Mouse (Mus musculus) heart, postnatal 10 days (tissue): ENCODE results near the gene Kcnk3. TPM values are rescaled to one million over a fixed set of nuclear protein-coding genes. Genes with fewer than 3 reads are reported as not detected.

Experiments
- DNase-seq, 2 experiments: peaks; one replicate each; pipeline ENCODE4 v3.0.0; 2021
- intact Hi-C: fragments of 180-260 bp; cut with DNase I; formaldehyde crosslinking; loops from one replicate; pipeline ENCODE4 v1.15.1; 2025
- total RNA-seq, 2 experiments: library from RNA; stranded (reverse); gene quantifications; 2 replicates each; pipeline ENCODE4 v1.2.3; 2021

Kcnk3 gene
- total RNA-seq, 2 experiments from 2014 or later = 159 to 183 TPM

GRCm38 (mm10) chr5:30625379-30625778 lies 37.4 kb downstream of the Kcnk3 start:
- no peak for DNase-seq
- intact Hi-C loops = no loop called here

DNA sequence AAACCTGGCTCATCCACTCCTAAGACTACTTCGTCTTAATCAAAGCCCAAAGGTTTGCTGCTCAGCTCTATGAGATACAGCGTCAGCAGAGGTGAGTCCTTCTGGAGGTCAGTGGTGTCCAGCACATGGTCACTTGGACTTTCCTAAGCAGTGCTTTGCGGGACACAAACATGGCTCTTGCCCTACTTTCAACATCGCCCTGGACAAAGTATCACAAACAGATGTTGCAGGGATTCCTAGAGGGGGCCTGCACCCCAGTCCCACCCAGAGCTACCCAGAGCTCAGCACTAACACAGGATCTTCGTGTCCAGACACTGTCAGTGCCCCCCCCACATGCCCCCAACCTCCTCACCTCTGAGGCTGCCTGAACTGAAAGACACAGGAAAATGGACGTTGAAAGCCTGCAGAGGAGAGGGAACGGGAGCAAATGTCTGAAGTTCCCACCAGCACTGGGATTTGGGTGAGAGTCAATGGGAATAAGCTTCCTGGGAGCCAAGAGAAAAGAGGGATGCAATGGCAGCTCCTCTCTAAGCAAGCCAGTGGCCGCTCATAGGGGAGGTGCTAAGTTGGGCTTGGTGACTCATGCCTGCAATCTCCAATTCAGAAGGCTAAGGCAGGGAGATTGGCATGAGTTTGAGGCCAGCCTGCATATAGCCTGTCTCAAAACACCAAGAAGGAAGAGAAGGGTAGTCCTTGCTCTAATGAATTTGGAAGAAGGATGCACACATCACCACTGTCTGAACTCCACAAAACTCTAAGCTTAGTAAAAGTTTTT lies 38.5 kb downstream of the Kcnk3 start:
- intact Hi-C loops = no loop called here
- DNase-seq = no peak

DNA sequence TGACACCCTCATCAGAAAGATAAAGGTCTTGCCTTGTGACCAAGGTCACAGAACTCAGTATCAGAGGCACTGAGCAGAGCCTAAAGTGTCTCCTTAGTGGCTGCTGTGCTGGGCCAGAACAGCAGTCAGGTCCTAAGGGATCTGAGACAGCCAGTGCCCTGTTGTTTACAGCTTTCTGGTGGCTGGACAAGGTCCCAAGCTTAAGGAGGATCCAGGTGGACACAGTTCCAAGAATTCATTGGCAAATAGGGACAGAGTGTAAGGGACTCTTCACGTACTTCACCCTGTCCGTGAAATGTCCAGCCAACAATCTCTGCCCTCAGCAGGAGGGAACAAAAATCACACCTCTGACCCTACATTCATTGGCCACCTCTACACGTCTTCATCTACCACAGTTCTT lies 40.5 kb downstream of the Kcnk3 start:
- no peak for DNase-seq
- intact Hi-C loops = no loop called here

DNA sequence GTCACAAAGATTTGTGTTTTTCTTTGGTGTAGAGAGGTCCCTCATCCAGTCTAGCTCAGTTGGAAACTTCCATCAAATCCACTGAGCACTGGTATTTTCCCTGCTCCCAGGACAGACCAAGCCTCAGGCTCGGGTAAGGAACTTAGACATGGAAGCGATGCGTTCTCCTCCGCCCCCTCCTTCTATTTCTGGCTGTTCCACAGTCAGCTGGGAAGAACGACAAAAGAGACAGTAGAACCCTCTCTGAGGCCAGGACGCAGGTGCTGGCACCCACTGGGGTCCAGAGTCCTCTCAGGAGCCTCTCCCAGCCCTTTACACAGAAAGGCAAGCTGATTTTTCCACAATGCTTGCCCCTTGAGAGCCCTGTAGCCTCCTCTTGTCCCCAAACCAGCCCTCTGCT lies 42.4 kb downstream of the Kcnk3 start:
- DNase-seq = no peak
- intact Hi-C loops = loop anchor here (10.0 kb wide), 2 partner anchors 236 to 416 kb away; no protein-coding TSS in a partner anchor

DNA sequence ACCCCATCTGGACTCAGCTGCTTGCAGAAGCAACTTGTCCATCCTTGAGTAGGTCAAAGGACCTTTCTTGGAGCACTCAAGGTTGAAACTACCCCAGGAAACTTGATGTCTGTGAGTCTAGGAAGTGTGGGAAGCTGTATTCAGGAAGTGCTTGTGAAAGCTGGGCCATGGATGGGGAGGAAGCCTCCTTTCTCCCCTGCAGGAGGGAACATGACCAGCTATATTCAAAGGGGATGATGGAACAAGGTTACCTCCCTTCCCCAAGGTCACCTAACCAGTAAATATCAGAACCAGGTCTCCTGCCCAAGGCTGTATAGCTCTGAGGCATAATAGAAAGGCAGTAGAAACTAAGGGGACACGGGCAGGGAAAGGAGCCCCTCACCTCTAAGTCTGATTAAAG lies 44.2 kb downstream of the Kcnk3 start:
- DNase-seq = no peak
- intact Hi-C loops = loop anchor here (10.0 kb wide), 2 partner anchors 237 to 417 kb away; no protein-coding TSS in a partner anchor

DNA sequence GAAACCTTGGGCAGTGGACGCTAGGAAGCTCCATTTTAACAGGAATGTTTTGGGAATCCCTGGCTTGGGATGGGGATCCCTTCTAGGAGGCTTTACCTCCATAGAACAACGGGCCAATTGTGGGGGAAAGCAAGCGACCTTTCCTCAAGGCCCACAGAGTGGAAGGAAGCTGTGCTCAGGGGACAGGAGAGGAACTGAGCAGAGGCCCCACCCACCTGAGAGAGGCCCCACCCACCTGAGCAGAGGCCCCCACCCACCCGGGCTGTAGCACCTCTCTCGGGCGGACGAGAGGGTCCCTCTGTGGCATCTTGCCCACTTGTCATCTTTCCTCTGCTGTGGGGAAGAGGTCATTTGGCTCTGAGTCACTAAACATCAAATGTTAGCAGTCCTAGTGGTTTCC lies 49.0 kb downstream of the Kcnk3 start:
- intact Hi-C loops = loop anchor here (10.0 kb wide), 2 partner anchors 242 to 422 kb away; no protein-coding TSS in a partner anchor
- no peak for DNase-seq

DNA sequence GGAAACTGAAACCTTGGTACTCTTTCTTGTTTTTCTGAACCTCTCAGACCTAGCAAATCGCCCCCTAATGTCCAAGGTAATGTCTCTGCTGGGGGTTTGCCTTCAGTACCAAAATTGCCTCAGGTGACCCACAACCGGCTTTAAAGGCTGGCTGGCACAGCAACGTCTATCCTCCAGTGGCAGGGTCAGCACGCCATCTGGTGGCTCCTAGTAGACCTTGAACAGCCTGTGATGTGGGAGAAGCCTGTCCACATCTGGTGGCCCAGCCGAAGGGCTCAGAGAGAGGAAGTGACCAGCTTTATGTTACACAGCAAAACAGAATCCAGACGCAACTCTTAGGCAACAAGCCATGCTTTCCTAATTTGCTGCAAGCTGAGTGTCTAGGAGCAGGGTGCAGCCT lies 50.1 kb downstream of the Kcnk3 start:
- intact Hi-C loops = loop anchor here (1.0 to 10.0 kb wide), 4 partner anchors 122 to 423 kb away; no protein-coding TSS in a partner anchor
- DNase-seq = peak; percentile 90 to 91

DNA sequence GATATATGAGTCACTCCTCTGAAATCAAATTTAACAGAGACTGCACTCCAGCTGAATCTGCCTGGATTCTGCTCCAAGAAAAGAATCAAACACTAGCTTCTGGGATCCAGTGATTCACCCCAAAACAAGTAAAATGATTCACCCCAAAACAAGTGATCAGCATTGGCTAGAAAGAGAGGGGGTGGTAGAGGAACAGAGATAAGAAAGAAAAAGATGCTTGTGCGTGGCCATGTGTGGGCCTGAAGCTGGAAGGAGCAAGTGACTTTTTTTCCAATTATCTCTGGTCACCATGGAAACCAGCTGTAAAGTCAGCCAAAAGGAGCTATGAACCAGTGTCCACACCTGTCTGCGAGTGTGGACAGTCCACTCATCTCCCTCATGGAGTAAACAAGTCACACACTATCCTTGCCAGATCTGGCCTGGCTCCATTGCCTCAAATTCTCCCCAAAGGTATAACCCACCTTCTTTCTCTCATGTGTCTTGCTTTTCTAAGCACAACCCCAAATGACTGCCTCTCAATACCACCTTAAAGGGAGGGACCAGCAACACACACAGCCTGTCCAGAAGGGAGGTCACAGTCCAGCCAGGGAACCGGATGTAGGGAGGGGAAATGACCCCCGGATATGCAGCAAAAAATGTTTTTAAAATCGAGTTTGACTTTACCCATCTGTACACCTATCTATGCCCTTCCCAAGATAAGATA lies 55.7 kb downstream of the Kcnk3 start:
- intact Hi-C loops = no loop called here
- peak in 1 of 2 experiments; percentile 38 for DNase-seq

DNA sequence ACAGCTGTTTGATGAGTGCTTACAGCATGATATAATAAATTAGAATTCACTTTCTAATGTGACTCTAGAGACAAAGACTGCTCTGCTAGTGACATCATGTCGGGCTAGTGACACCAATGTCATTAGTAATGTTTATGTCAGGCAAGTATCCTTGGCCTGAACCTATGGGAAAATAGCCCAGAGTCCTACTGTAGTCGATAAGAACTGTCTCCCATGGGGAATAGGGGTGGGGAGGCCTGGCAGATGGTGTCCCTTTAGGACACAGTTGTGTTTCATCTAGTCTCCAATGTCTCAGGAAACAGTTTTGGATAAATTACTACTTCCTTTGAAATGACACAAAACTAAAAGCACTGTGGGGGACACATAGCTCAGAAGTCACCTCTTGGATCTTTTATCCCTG lies 58.1 kb downstream of the Kcnk3 start:
- peak; percentile 63 to 67 for DNase-seq
- intact Hi-C loops = no loop called here

- intact Hi-C loops = no loop called here
- no peak for DNase-seq
These were observed 59.4 kb downstream of the Kcnk3 start for GRCm38 (mm10) chr5:30647396-30647795.

GRCm38 (mm10) chr5:30647815-30648560 lies 60.0 kb downstream of the Kcnk3 start, which contains the start of gene Slc35f6:
Gene Slc35f6, plus strand, starts transcription at chr5:30647933.
- DNase-seq = peak; percentile 96
- intact Hi-C loops = no loop called here

GRCm38 (mm10) chr5:30649558-30649957 lies 61.6 kb downstream of the Kcnk3 start:
- intact Hi-C loops = no loop called here
- DNase-seq = no peak

GRCm38 (mm10) chr5:30650756-30651155 lies 62.8 kb downstream of the Kcnk3 start:
- peak; percentile 52 to 55 for DNase-seq
- intact Hi-C loops = no loop called here

- intact Hi-C loops = no loop called here
- DNase-seq = no peak
These were observed 63.6 kb downstream of the Kcnk3 start for GRCm38 (mm10) chr5:30651554-30651953.

DNA sequence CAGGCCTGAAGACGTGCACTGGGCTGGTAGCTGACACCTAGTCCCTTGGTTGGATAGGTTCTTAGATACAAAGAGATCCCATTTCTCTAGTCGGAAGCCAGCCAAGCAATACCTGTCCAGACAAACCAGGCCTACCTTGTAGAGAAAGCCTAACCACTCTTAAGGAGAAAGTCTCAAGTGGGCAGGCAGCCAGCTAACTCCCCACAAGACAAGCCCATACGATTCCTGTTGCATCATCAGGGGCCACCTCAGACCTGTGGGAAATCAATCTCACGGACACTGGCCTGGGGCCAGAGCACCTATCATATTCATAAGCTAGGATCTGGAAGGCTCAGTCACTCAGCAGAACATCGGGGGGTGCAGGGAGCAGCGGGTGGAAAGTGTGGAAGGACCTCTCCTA lies 65.3 kb downstream of the Kcnk3 start:
- intact Hi-C loops = no loop called here
- no peak for DNase-seq

DNA sequence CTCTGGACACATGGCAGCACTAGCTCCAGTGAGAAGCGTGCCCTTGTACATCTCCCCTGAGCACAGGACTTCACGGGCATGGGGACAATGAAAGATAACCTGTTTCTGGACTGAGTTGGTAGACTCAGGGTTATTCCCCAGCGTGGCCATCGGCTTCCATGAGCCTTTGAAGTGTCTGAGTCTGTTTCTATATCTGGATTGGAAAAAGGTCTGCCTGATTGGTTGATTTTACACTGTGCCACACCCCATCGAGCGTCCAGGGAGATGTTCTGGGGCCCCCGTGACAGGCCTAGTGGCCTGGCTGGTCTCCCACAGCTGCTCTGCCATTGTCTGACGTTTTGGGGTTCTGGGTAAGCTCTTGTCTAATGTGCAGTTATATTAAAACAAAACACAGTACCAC lies 67.1 kb downstream of the Kcnk3 start:
- no peak for DNase-seq
- intact Hi-C loops = no loop called here

DNA sequence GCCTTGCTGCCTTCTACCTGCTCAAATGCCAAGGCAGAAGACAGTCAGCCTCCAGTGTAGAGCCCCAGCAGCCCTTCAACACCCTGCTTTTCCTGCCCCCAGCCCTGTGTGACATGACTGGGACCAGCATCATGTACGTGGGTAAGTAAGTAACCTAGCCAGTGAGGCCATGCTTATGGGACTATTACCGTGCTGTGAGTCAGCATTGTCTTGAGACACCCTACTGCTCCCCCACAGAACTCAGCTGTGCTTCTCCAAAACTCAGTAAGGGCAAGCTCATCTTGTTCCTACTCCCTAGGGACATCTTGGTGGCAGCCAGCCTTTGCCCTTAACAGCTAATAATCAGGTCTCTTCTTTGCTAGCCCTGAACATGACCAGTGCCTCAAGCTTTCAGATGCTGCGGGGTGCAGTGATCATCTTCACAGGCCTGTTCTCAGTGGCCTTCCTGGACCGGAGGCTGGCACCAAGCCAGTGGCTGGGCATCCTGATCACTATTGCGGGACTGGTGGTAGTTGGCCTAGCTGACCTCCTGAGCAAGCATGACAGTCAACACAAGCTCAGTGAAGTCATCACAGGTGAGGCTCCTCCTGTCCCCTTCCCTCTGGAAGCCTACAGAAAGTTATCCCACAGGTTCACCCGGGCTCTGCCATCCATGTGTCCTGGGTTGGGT lies 67.7 kb downstream of the Kcnk3 start:
- intact Hi-C loops = no loop called here
- DNase-seq = no peak

DNA sequence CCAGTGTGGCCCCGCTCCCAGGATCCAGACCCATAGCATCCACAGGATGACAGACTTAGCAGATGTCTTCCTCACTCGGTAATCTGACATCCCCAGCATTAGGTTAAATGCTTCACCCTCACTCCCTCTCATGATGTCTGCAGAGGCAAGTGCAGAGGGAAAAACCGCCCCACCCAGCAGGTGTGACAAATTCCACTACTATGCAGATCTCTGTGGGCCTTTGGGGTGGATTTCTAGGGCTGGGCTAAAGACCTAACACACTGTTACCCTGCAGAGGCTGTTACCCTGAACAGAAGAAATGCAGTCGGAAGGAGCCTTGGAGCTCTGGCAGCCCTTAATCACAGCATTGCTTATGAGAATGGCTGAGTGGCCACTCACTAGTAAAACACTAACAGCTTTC lies 71.1 kb downstream of the Kcnk3 start:
- intact Hi-C loops = no loop called here

GRCm38 (mm10) chr5:30660278-30660677 lies 72.3 kb downstream of the Kcnk3 start:
- DNase-seq = no peak
- intact Hi-C loops = no loop called here

More for the DNA sequence above, 71.1 kb downstream of the Kcnk3 start:
- DNase-seq = no peak

- intact Hi-C loops = no loop called here
- no peak for DNase-seq
These were observed 72.8 kb downstream of the Kcnk3 start for GRCm38 (mm10) chr5:30660813-30661212.

DNA sequence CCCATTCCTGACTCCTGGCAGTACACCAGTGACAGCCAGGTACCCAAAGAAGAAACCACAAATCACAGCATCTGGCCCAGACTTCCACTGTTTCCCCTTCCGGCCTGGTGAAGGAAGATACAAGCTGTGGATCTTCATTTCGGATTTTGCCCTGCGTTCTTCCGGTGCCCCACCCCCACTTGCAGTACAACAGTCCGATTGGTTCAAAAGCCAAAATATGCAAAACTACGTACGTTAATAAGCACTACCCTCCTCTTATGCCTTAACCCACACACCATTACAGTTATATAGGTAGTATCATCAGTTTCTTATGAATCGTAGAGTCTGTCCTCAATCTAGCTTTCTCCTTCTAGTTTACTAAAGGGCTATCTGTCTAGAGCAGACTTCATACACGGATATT lies 77.4 kb downstream of the Kcnk3 start:
- no peak for DNase-seq
- intact Hi-C loops = no loop called here
